Mouse (Mus musculus) thymus, postnatal 36 days (tissue): ENCODE data around the gene Csrnp1.

Experiments
- DNase-seq, 2 experiments: peaks; one replicate each; pipeline ENCODE4 v3.0.0; 2022; ENCODE audit warnings: mixed read lengths in 2 of 2

Gene Csrnp1

GRCm38 (mm10) chr9:120001945-120002725 lies 17.7 kb upstream of the Csrnp1 start:
- peak; percentile 80 to 85 for DNase-seq

- no peak for DNase-seq
Observed at GRCm38 (mm10) chr9:120000761-120001160, 16.3 kb upstream of the Csrnp1 start.

GRCm38 (mm10) chr9:119999636-120000035 lies 15.2 kb upstream of the Csrnp1 start:
- DNase-seq = no peak

- DNase-seq = no peak
Observed at GRCm38 (mm10) chr9:119998776-119999175, 14.3 kb upstream of the Csrnp1 start.

- DNase-seq = no peak
Observed at GRCm38 (mm10) chr9:119996080-119996479, 11.6 kb upstream of the Csrnp1 start.

- DNase-seq = peak in 1 of 2 experiments; percentile 3
Observed at GRCm38 (mm10) chr9:119994207-119994606, 9.7 kb upstream of the Csrnp1 start.

GRCm38 (mm10) chr9:119993092-119993844 lies 8.8 kb upstream of the Csrnp1 start:
- peak in 1 of 2 experiments; percentile 18 for DNase-seq

GRCm38 (mm10) chr9:119991310-119991709 lies 6.9 kb upstream of the Csrnp1 start:
- DNase-seq = no peak

- DNase-seq = peak in 1 of 2 experiments; percentile 23
Observed at GRCm38 (mm10) chr9:119988304-119988703, 3.8 kb upstream of the Csrnp1 start.

- peak in 1 of 2 experiments; percentile 4 for DNase-seq
Observed at GRCm38 (mm10) chr9:119985881-119986574, 1.6 kb upstream of the Csrnp1 start.

- DNase-seq = peak; percentile 89 to 92
Observed at GRCm38 (mm10) chr9:119983585-119984535, 598 bp downstream of the Csrnp1 start.

- DNase-seq = peak; percentile 81 to 89
Observed at GRCm38 (mm10) chr9:119982956-119983551, 1.4 kb downstream of the Csrnp1 start.

GRCm38 (mm10) chr9:119982241-119982811 lies 2.1 kb downstream of the Csrnp1 start:
- DNase-seq = peak; percentile 86 to 89

- peak; percentile 83 to 90 for DNase-seq
Observed at GRCm38 (mm10) chr9:119981183-119982179, 3.0 kb downstream of the Csrnp1 start.

- peak; percentile 38 to 56 for DNase-seq
Observed at GRCm38 (mm10) chr9:119980770-119981182, 3.7 kb downstream of the Csrnp1 start.

- DNase-seq = peak; percentile 28 to 41
Observed at GRCm38 (mm10) chr9:119979749-119980148, 4.7 kb downstream of the Csrnp1 start.

GRCm38 (mm10) chr9:119978811-119979441 lies 5.5 kb downstream of the Csrnp1 start:
- peak; percentile 41 to 51 for DNase-seq

GRCm38 (mm10) chr9:119978151-119978810 lies 6.2 kb downstream of the Csrnp1 start:
- DNase-seq = peak; percentile 79 to 84
